Mouse (Mus musculus): ENCODE results near the gene Slc22a30.
"Not testable (repeated sequence)": the region's sequence is repeated elsewhere in the genome, so short reads cannot be mapped to it uniquely, and the experiment has no call there.

Slc22a30 gene

DNA sequence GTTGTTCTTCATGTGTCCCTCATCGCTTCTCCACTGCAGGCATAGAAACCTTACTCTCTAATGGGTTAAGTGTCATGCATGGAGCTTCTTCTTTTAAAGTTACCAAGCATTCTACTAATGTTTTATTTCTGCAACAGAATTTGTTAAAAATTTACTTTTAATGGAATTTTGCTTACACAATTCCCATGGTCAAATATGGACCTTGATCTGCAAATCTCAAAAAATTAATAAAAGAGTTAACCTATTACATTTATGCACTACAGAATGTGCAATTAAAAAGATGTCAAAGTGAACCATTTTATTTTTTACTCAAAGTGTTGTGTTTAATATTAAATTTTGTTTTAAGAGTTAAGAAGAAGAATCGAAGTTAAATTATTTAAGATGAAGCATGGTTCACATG is at the start of gene Slc22a30:
Gene Slc22a30, minus strand, starts transcription at position 101 of the 400 bp plus-strand sequence.
- DNase-seq (ENCODE audit: low read depth, low spot score), result not testable (repeated sequence)

DNA sequence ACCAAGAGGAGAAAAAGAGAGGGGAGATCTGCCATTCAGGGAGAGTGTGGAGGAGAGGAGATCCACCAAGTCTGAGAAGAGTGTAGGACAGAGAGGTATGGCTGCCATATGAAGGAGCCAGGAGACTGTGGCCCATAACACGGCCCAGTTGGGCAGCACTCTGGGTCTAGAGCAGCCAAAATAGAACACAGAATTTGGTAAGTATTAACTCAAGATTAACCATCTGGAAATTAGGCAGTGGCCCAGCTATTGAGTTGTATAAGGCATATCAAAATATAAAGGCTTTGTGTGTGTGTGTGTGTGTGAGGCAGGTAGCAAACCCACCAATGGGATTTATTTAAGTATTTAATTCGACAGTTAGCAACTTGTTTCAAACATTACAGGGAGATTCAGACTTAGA is 43.4 kb upstream of the Slc22a30 start:
- DNase-seq (ENCODE audit: low read depth, low spot score), result no peak

DNA sequence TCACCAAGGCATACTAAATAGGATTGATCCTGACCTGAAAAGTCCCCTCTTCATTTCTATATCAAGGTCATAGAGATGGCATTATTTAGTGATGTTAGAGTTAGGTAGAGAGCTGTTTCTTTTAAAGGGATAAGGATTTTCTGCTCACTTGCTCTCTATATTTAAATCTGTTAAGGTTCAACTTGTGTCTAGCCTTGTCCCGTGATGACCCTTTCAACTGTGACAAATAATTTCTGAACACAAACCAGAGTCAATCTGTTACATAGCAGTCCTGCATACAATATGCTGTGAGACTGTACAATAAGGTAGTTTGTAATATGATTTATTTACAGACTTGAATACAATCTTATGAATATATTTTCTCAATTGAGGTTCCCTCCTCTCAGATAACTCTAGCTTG is 42.6 kb upstream of the Slc22a30 start:
- no peak for DNase-seq (ENCODE audit: low read depth, low spot score)

DNA sequence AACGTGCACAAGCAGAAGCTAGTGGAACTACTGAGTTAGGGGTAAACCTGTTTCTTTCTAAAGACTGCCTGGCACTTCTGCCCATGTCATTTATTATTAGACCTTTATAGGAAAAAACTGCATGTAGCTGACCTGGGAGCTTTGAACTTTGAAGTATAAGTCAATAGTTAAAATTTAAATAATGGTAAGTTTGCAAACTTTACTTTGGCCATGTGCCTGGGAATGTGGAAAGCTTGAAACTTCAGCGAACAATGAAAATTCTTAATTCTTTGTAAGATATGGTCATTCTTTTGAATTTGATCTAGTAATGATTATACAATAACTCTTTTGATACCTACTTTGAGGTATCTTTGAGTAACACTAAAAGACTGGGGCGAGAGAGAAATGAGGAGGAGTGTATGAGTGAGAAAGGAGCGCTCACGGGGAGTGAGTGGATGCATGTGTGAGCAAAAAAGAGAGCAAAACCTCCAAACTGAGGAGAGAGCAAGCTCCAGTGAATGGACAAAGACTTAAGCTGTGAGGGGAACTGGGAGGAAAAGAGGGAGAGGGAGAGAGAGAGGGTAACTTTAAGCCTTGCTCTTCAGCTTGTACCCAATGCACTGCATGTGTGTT is 26.2 kb upstream of the Slc22a30 start:
- no peak for DNase-seq (ENCODE audit: low read depth, low spot score)

DNA sequence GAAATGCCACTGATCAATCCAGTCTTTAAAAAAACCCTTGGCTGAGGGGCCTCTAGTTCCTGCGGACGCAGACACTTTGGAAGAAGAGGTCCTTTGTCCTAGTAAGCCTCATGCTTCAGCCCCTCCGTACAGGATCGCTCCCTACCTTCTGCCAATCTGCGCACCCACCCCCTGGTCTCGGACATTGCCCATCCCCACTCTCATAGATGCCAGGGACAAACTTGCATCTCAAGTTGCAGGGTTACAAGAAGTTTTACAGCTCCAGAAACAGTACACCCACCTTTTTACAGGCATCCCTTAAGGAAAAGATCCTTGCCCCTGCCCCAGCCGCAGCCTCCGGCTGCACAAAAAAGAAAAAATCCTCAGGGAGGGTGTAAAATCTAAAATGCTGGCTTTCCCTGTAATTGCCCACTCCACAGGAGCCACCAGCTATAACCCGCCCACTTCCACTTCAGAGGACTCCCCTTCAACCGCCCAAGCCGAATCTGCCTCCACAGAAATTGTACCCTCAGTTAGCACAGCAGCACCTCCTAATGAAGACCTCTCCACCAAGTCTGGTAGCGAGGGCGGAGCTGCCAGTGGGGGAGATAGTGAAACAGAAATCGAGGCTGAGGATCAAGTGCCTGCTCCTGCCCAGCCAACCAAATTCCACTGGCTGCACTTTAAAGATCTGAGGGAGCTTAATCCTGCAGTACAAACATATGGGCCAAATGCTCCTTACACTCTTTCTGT is 2.5 kb upstream of the Slc22a30 start:
- not testable (repeated sequence) for DNase-seq (ENCODE audit: low read depth, low spot score)

Data from ZHBTc4 (cell line).